Mouse (Mus musculus) adrenal gland (tissue): ENCODE data around the gene Zbtb38.
"Not testable (repeated sequence)": the region's sequence is repeated elsewhere in the genome, so short reads cannot be mapped to it uniquely, and the experiment has no call there.

Source experiments
- intact Hi-C: fragments of 180-260 bp; cut with DNase I; formaldehyde crosslinking; loops from one replicate; pipeline ENCODE4 v1.15.1; 2025

The Zbtb38 gene

GRCm38 (mm10) chr9:96687591-96688186, 64.9 kb downstream of the Zbtb38 start:
- intact Hi-C loops: no loop called here

GRCm38 (mm10) chr9:96685600-96686084, 67.0 kb downstream of the Zbtb38 start:
- intact Hi-C loops: no loop called here

- intact Hi-C loops: no loop called here
Observed at GRCm38 (mm10) chr9:96684866-96685599, 67.6 kb downstream of the Zbtb38 start.

GRCm38 (mm10) chr9:96684165-96684792, 68.4 kb downstream of the Zbtb38 start:
- intact Hi-C loops: no loop called here

- intact Hi-C loops: no loop called here
Observed at GRCm38 (mm10) chr9:96678611-96679010, 74.0 kb downstream of the Zbtb38 start.

- intact Hi-C loops: not testable (repeated sequence)
Observed at GRCm38 (mm10) chr9:96677711-96678110, 74.9 kb downstream of the Zbtb38 start.

- intact Hi-C loops: no loop called here
Observed at GRCm38 (mm10) chr9:96676671-96677070, 76.0 kb downstream of the Zbtb38 start.

GRCm38 (mm10) chr9:96675763-96676640, 76.6 kb downstream of the Zbtb38 start:
- intact Hi-C loops: loop anchor here (2.0 kb wide), 1 partner anchor 83 kb away; no protein-coding TSS in a partner anchor

- intact Hi-C loops: loop anchor here (2.0 kb wide), 1 partner anchor 84 kb away; no protein-coding TSS in a partner anchor
Observed at GRCm38 (mm10) chr9:96675071-96675762, 77.4 kb downstream of the Zbtb38 start.

- intact Hi-C loops: loop anchor here (2.0 to 5.0 kb wide), 2 partner anchors 84 to 143 kb away; no protein-coding TSS in a partner anchor
Observed at GRCm38 (mm10) chr9:96674301-96674700, 78.3 kb downstream of the Zbtb38 start.

GRCm38 (mm10) chr9:96672466-96672865, 80.2 kb downstream of the Zbtb38 start:
- intact Hi-C loops: loop anchor here (5.0 kb wide), 1 partner anchor 145 kb away; no protein-coding TSS in a partner anchor

GRCm38 (mm10) chr9:96671249-96671648, 81.4 kb downstream of the Zbtb38 start:
- intact Hi-C loops: loop anchor here (5.0 kb wide), 1 partner anchor 146 kb away; no protein-coding TSS in a partner anchor

- intact Hi-C loops: loop anchor here (5.0 kb wide), 1 partner anchor 147 kb away; no protein-coding TSS in a partner anchor
Observed at GRCm38 (mm10) chr9:96669877-96670276, 82.8 kb downstream of the Zbtb38 start.

GRCm38 (mm10) chr9:96668628-96669027, 84.0 kb downstream of the Zbtb38 start:
- intact Hi-C loops: no loop called here

GRCm38 (mm10) chr9:96660510-96661244, 92.0 kb downstream of the Zbtb38 start:
- intact Hi-C loops: no loop called here

- intact Hi-C loops: no loop called here
Observed at GRCm38 (mm10) chr9:96659801-96660200, 92.8 kb downstream of the Zbtb38 start.

GRCm38 (mm10) chr9:96653538-96653937, 99.1 kb downstream of the Zbtb38 start:
- intact Hi-C loops: loop anchor here (5.0 kb wide), 1 partner anchor 81 kb away; no protein-coding TSS in a partner anchor

GRCm38 (mm10) chr9:96652763-96653162, 99.9 kb downstream of the Zbtb38 start:
- intact Hi-C loops: loop anchor here (5.0 kb wide), 1 partner anchor 80 kb away; no protein-coding TSS in a partner anchor

- intact Hi-C loops: loop anchor here (5.0 kb wide), 1 partner anchor 79 kb away; no protein-coding TSS in a partner anchor
Observed at GRCm38 (mm10) chr9:96650807-96651206, 101.8 kb downstream of the Zbtb38 start.
